Mouse (Mus musculus) brain, embryonic 18.5 days (tissue): Measurements from ENCODE around the gene Mdga1.

ENCODE experiments used
- DNase-seq: peaks from one replicate; pipeline ENCODE4 v3.0.0-alpha.2; 2012; ENCODE audit warnings: low read depth, low spot score

Mdga1 gene

DNA sequence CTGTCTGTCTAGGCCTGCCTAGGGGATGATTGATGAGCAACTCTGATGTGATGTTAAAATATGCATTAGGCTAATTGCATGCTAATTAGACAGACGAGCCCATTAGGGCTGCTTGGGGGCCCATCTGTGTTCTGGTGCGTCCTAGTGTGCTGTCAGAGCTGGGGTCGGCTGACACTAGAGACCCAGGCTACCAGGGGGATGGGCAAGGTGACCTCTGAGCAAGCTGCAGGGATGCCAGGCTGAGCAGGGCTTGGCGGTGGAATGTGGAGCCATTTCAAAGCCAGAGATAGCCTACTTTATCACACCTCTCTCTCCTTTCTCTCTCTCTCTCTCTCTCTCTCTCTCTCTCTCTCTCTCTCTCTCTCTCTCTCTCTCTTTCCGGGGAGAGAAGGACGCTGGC, 49.8 kb downstream of the Mdga1 start:
- no peak for DNase-seq

- DNase-seq = no peak
Measured at GRCm38 (mm10) chr17:29919552-29919920, 50.4 kb downstream of the Mdga1 start.

DNA sequence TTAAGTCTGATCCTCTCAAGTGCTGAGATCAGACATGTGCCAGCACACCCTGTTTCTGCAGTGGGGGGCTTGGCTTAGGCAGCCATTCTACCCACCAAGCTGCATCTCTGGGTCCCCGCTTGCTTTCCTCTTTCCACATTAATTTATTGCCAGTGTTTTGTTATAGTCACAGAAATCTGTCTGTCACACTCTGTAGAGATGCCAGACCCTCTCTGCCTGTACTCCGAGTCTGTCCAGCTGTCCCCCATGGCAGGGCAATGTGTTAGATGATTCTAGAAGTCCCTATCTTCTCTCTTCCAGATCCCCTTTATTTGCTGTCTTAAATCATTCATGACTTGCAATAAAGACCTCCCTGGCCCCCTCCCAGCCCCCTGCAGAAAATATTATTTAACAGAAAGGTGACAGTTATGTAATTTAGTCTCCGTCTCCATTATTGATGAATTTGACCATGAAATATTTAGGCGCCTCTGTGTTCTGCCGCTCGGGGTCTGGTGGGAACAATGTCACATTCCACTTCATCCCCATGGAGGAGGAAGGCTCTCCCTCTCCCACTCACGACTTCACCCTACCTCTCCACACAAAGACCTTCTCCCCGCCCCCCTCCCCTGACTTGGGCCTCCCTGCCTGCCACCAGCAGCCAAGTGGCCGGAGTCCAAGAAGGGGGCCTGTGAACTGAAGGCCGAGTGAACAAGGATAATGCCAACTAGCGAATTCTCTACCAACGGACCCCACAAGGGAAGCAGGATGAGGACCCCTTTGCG, 50.9 kb downstream of the Mdga1 start:
- DNase-seq = no peak

GRCm38 (mm10) chr17:29916968-29917367, 52.9 kb downstream of the Mdga1 start:
- no peak for DNase-seq

- DNase-seq = no peak
Measured at GRCm38 (mm10) chr17:29915820-29916219, 54.1 kb downstream of the Mdga1 start.

GRCm38 (mm10) chr17:29913301-29913965, 56.5 kb downstream of the Mdga1 start:
- no peak for DNase-seq

DNA sequence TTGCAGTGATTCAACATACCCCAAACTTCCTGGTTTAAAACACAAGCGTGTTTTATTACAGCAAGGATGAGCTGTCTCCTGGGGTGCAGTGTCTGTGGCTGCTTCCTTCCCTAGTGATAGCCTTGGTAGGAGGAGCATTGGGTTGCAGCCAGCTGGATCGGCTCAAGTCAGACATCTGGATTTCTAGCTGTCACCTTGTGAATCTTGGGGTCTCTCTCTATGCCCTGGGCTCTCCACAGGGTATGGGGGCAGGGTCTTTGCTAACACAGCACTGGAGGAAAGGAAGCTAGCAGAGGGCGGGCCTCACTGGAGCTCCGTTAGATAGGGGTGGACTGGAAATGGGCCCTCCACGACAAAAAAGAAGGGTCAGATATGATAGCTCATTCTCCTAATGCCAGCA, 57.2 kb downstream of the Mdga1 start:
- no peak for DNase-seq

DNA sequence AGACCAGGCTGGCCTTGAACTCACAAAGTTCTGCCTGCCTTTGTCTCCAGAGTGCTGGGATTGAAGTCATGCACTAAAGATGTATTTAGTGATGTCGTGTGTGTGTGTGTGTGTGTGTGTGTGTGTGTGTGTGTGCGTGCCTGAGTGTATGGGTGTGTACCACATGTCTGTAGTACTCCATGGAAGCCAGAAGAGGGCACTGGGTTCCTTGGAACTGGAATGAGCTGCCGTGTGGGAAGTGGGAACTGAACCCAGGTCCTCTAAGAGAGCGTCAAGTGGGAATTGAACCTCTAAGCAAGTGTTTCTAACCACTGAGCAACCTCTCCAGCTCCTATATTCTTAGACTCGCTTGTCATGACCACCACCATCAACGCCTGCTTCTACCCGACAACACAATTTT, 60.9 kb downstream of the Mdga1 start:
- DNase-seq = no peak

GRCm38 (mm10) chr17:29904694-29905093, 65.2 kb downstream of the Mdga1 start:
- DNase-seq = no peak

DNA sequence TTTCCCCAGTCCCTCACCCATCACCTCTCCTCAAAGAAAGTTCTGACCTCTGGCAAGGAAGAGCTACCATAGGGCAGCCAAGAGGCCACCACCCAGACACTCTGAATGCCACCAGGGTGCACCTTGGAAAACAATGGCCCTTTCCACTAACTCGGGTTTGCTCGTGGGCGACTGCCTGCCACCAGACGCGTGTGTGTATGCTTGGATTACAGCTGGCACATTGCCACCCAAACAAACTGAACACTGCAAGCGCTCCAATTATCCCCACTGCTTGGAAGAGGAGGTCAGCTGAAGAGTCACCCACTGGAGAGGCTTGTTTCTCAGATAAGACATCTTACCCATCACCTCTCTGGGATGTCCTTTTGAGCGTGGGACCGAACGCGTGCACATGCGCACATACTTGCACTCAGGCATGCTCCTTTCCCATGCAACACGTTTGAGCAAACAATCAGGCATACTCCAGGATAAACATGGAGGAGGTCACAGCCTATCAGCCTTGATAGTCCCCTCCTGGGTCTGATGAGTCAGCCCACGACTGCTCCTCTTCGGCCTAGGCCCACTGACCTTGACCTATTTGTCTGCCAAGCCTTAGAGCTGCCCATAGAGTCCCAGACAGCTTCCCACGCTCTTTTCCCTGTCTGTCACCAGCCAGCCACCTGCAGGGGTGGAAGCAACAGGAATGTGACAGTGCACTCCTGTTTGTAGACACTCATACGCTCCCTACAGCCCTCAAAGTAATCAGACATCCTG, 67.3 kb downstream of the Mdga1 start:
- DNase-seq = no peak

DNA sequence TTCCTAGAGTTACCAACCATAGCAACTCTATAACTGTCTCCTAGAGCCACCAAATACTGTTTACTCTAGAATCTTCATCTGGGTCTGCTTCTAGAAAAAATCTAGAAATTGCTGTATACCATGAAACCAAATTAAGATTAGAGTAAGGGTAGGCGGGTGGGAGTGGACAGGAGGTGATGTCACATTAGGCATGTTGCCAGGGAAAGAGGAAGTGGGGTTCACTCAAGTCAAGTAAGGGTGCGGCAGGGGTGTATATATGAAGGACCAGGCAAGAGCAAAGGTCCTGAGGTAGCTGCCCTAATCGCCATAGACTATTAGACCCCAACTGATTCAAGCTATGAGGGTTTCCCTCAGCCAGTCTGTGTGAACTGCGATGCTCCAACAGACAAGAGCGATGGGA, 69.6 kb downstream of the Mdga1 start:
- no peak for DNase-seq

- DNase-seq = no peak
Measured at GRCm38 (mm10) chr17:29896181-29897054, 73.5 kb downstream of the Mdga1 start.

GRCm38 (mm10) chr17:29895566-29895965, 74.3 kb downstream of the Mdga1 start:
- DNase-seq = no peak

DNA sequence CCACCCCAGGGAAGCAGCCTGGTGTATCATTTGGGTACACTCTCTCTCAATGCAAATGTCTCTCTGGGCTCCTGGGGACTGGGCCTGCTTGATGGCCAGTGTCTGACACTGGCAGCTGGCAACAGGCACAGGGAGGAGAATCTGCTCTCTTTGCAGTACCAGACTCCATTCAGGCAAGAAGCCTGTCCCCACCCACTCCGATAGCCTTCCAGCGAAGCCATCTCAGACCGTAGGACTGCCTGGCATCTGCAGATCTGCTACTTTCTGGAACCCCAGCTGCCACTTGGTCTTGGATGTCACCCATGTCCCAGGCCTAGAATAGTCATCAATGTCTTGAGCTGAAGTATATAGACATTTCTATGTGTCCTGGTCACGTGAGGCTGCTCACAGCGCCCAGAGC, 74.9 kb downstream of the Mdga1 start:
- DNase-seq = no peak

GRCm38 (mm10) chr17:29890451-29891110, 79.3 kb downstream of the Mdga1 start:
- no peak for DNase-seq

DNA sequence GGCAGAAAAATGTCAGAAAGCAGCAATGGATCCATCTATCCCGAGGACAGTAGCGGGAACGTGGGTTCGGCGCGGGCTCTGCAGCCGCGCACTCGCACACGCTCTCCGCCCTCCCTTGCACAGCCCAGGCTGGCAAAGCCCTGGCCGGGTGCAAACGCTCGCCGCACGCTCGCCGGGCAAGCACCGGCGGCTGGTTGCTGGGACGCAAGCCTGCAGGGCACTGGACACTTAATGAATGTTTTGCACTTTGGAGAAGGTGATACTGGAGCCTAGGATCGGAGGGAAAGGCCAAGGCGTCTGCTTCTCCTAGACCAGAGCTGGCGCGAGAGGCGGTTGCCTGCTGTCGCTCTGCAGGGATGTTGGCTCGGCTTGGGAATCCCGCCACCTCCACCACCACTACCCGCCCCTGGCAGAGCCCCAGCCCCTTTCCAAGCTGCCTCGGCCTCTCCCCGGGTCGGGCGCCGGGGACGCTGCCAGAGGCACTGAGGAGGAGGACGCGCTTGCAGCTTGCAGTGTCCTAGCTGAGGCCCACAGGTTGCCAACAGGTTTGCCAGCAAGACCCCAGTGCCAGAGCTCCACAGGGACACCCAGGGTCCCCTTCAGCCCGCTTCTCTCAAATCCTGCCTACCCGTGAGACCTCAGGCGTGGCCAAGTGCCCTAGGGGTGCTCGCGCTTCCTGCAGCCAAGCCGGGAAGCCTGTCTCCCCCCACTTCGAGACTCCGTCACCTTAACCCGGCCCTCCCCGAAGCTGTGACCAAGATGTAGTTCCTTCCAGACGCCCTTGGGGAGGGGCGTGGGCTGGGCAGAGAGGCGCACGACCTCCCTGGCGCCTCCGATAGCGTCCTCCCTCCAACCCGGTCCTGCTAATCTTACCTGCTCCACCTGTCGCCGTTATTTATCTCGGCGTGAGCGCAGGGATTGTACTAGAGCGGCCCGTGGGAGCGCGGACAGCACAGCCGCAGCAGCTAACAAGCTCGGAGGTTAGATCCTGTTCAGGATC, 80.6 kb downstream of the Mdga1 start:
- DNase-seq = no peak

- DNase-seq = peak; percentile 83
Measured at GRCm38 (mm10) chr17:29887881-29888826, 81.7 kb downstream of the Mdga1 start.

GRCm38 (mm10) chr17:29887271-29887880, 82.5 kb downstream of the Mdga1 start:
- no peak for DNase-seq
